Comparison of ENCODE assay signal across 8 mouse cellular contexts in the genomic region with DNA sequence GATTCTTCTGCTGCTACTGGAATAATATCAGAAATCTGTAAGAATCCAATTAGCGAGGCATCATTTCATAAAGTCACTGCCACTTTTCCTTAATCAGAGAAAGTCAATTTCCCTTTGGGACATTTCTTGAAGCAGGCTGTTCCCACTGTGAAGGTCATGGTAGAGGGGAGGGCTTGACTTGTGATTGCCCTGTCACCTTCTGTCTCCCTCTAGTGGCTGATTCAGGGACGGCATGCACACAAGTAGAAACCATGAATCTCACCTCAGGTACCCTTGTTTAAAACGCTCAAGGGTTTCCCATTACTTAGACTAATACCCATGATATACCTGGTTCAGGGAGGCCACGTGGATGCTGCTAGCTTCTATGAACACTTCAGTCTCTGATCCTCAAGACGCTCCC. TPM values are rescaled to one million over a fixed set of nuclear protein-coding genes. Genes with fewer than 3 reads are reported as not detected.
DNase-seq lines count a peak whose midpoint lies in the region; ATAC-seq and TF ChIP-seq lines count a peak whose summit lies in the region.

No protein-coding gene starts in this region.

- H3K9me3 ChIP-seq in G1E (replicated peaks): no peaks in the 10 kb centered on the region

- no peaks in the 10 kb centered on the region for H3K4me1 ChIP-seq in G1E (ENCODE audit: insufficient read depth, low read depth, low read length)

- DNase-seq in left cerebral cortex, postnatal 4 days: peak; percentile 17
- no peak for DNase-seq in left cerebral cortex, postnatal 25 days (ENCODE audit: low spot score in 2 of 2)
- DNase-seq in G1E (ENCODE audit: low spot score): peak; percentile 2
- DNase-seq in adrenal gland, adult 2 months: peak; percentile 40
- DNase-seq in heart, postnatal 10 days: peak; percentile 11 to 43
- peak; percentile 61 for DNase-seq in lung, postnatal 14 days

- intact Hi-C loops in left cerebral cortex, postnatal 4 days (cut with DNase I): no loop called here
- intact Hi-C loops in left cerebral cortex, postnatal 25 days (cut with DNase I): no loop called here
- intact Hi-C loops in heart, postnatal 10 days (cut with DNase I): loop anchor here (5.0 kb wide), 1 partner anchor 529 kb away; no protein-coding TSS in a partner anchor

- no peaks in the 10 kb centered on the region for H3K36me3 ChIP-seq in G1E (replicated peaks)

- H3K4me3 ChIP-seq in G1E (ENCODE audit: low read depth, low read length): no peak overlapping the region

- ATAC-seq in G1E (ENCODE audit: extremely low read depth, insufficient number of reproducible peaks, low FRiP score, poor library complexity, severe bottlenecking): no peak
- ATAC-seq in monocyte, adult 5-6 weeks (replicated peaks; ENCODE audit: insufficient number of reproducible peaks, low FRiP score, low TSS enrichment, poor library complexity, severe bottlenecking): no peak
- no peak for ATAC-seq in erythroid progenitor cell, adult 5-6 weeks (replicated peaks; ENCODE audit: low FRiP score, poor library complexity, severe bottlenecking)

- H3K27me3 ChIP-seq in G1E (ENCODE audit: insufficient read depth, low read length): no peaks in the 10 kb centered on the region

- peak; percentile 74 for TF ChIP-seq CTCF in G1E (IDR thresholded peaks at IDR 0.05; ENCODE audit: low read depth, low read length)

RNA-seq across cellular contexts. Expression of a gene that starts 31.8 kb away (rescaled TPM):
- 100 to 1,000 TPM; 115 to 120 TPM for total RNA-seq in left cerebral cortex, postnatal 4 days (2021)
- total RNA-seq in left cerebral cortex, postnatal 25 days (2021): 10 to 100 TPM; 40.3 to 59.7 TPM
- total RNA-seq in G1E (2014; fragmentation: Nextera tagmentation) (not detected in 2 replicates), G1E (2017) (0.16 TPM in 1 of 2 replicates, not detected in the other)
- not detected in 2 replicates for polyA plus RNA-seq in G1E (2012)
- 10 to 100 TPM; 26.4 to 43.1 TPM for total RNA-seq in adrenal gland, adult 2 months (2021)
- 23.1 and 29.1 TPM in 2 replicates for polyA plus RNA-seq in adrenal gland, adult 2 months (2012; rRNA removed)
- total RNA-seq in heart, postnatal 10 days (2021): 10 to 100 TPM; 17.2 to 19.0 TPM
- total RNA-seq in monocyte, adult 5-6 weeks (2017): not detected in 3 replicates
- total RNA-seq in erythroid progenitor cell, adult 5-6 weeks (2015; ENCODE audit: low replicate concordance): 1.3 TPM in 1 of 2 replicates, not detected in the other
- total RNA-seq in erythroid progenitor cell, adult 5-6 weeks (2017; ENCODE audit: low replicate concordance): not detected in 2 replicates

Comparison
In these comparisons a context has a peak if more than half of its experiments do, and no peak if none do; other contexts are left out.
1. DNase-seq: peak in left cerebral cortex, postnatal 4 days (single experiment), G1E (single experiment), adrenal gland, adult 2 months (single experiment), heart, postnatal 10 days (2 of 2) and lung, postnatal 14 days (single experiment); none in left cerebral cortex, postnatal 25 days (0 of 2).
2. RNA of a gene that starts 31.8 kb away (total RNA-seq): 115 to 120 TPM in left cerebral cortex, postnatal 4 days, 40.3 to 59.7 TPM in left cerebral cortex, postnatal 25 days, 26.4 to 43.1 TPM in adrenal gland, adult 2 months and 17.2 to 19.0 TPM in heart, postnatal 10 days; 1.3 TPM in erythroid progenitor cell, adult 5-6 weeks, 0.16 TPM in G1E and not detected in monocyte, adult 5-6 weeks; every median in the first group is over 4 times any median in the second.